Mouse (Mus musculus) effector memory CD4-positive, alpha-beta T cell, adult 5 months (primary cell): ENCODE results near the gene Gm13757. TPM values are rescaled to one million over a fixed set of nuclear protein-coding genes. Genes with fewer than 3 reads are reported as not detected.

Experiments used
- polyA plus RNA-seq: library from polyadenylated mRNA; unstranded; fragments of 100-300 nt; shearing (Covaris generic); gene quantifications from one replicate; pipeline ENCODE4 v1.2.1, GENCODE M21; 2017

The Gm13757 gene
- polyA plus RNA-seq = not detected

DNA sequence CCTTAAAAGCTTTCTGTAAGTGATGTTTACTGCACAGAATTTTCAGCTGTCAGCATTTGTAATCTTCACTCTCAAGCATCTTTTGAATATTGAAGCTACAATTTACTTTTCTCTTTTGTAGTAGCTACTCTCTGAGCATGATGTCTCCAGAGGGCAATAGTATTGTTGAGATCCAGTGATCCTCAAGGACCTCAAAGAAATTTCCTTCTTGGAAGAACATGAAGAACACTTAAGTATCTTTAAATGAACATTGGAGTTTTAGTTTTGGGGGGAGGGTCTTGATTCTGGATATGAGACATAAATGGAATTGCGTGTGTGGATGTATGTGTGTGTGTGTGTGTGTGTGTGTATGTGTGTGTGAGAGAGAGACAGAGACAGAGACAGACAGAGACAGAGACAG, at the start of gene Gm13757:
Gene Gm13757 (minus strand): TSS at position 101 of the 400 bp plus-strand sequence.

DNA sequence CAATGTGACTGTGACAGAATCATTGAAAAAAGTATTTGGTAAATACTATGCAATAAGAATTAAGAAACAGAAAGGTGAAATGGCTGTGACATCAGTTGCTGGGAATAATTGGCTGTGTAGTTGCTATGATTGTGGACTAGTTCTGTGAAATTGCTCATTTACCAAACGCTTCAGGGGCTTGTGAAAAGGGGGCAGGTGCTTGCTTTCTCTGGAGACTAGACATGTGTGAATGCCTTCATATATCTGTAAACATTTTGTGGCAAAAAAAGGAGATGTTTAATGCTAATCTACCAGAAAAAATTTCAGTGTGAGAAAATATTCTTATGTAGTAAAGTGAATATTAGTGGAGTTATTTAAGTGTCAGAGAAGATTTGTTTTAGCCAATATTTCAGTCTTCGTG, 44.1 kb upstream of the Gm13757 start, which contains the start of gene Olfr1185-ps1:
Gene Olfr1185-ps1 (plus strand): TSS at position 301 of the 400 bp plus-strand sequence.

DNA sequence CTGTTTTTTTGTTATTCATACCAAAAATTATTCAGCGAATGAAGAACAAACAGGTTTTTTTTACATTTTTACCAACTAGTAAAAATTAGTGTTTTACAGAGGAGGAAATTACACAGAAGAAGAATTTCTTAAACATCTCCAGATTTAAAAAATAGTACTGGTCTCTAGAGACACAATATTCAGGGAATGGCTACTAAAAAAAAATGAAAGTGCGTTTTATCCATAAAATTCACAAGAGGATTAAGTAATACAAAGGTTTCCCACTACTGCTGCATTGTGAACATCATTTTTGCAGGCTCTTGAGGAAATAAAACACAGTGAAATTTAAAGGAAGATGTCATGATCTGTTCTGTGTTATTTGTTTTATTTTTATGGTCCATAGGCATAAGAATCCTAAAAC, 34.4 kb upstream of the Gm13757 start, which contains the start of gene Olfr1184:
Gene Olfr1184 (plus strand): TSS at position 301 of the 400 bp plus-strand sequence.

DNA sequence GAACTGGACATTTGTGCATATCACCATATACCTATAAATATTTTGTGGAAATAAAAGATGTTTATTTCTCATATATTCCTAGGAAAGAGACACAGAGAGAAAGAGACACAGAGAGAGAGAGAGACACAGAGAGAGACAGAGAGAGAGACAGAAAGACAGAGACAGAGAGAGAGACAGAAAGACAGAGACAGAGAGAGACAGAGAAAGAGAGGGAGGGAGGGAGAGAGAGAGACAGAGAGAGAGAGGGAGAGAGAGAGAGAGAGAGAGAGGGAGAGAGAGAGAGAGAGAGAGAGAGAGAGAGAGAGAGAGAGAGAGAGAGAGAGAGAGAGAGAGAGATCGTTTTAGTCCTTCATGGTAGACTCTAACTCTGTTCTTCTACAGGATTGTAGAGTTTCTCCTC, 5.6 kb upstream of the Gm13757 start, which contains the start of gene Olfr1183:
Gene Olfr1183 (plus strand): TSS at position 301 of the 400 bp plus-strand sequence.

DNA sequence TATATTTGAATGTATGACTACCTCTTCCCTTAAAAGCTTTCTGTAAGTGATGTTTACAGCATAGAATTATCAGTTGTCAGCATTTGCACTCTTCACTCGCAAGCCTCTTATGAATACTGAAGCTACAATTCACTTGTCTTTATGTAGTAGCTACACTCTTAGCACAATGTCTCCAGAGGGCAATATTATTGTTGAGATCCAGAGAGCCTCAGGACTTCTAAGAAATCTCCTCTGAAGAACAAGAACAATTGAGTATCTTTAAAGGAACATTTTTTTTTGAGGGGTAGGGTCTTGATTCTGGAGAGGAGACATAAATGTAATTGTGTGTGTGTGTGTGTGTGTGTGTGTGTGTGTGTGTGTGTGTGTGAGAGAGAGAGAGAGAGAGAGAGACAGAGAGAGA, 22.9 kb downstream of the Gm13757 start, which contains the start of gene Olfr1181:
Gene Olfr1181 (minus strand): TSS at position 101 of the 400 bp plus-strand sequence.

DNA sequence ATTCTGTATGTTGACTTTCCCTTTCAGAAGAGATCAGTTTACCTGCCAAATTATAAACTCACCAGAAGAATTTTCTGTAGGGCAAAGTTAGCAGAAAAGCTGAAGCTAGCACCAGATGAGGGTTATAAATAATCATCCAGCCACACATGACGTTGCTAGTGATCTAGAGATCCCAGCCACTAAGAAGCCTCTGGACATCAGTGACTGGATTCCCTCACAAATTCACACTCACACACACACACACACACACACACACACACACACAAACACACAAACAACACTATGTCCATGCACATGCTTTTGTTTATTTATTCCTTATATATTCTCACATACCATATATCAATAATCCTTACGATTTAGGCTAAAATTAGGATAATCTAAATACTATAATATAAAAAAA, 29.9 kb downstream of the Gm13757 start, which contains the start of gene Olfr1180:
Gene Olfr1180 (minus strand): TSS at position 101 of the 400 bp plus-strand sequence.

DNA sequence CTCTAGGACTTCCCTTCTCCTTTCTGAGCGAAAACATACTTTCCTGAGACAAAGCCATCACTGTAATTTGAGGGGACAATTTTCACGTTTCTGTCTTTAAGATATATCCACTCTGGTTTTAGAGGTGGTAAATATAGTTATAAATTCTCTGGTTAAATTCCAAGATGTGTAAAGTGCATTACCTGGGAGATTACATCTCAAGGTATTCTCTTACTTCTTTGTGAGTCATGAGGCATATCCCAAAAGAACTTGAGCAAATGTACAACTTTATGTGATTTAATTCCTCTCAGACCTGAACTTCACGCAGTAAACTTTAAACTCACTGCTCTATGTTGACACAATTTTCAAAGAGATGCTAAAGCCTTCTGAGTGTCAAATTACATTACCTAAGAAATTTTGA, 42.6 kb downstream of the Gm13757 start, which contains the start of gene Olfr1179:
Gene Olfr1179 (minus strand): TSS at position 101 of the 400 bp plus-strand sequence.

Other genes with a start within 250 kb of the Gm13757 start
- gene Olfr1170, start 220.8 kb downstream of the Gm13757 start, polyA plus RNA-seq = not detected
- not detected for gene Olfr1173, start 169.3 kb downstream of the Gm13757 start, polyA plus RNA-seq
- not detected for gene Olfr1174-ps, start 134.0 kb downstream of the Gm13757 start, polyA plus RNA-seq
- not detected for gene Olfr1175-ps, start 121.9 kb downstream of the Gm13757 start, polyA plus RNA-seq
- not detected for gene Olfr1176, start 112.4 kb downstream of the Gm13757 start, polyA plus RNA-seq
- gene Olfr1177-ps, start 102.6 kb downstream of the Gm13757 start, polyA plus RNA-seq = not detected
- gene Olfr1178, start 62.1 kb downstream of the Gm13757 start, polyA plus RNA-seq = not detected
- not detected for gene Olfr1179, start 42.7 kb downstream of the Gm13757 start, polyA plus RNA-seq
- not detected for gene Olfr1180, start 30.0 kb downstream of the Gm13757 start, polyA plus RNA-seq
- not detected for gene Olfr1181, start 23.0 kb downstream of the Gm13757 start, polyA plus RNA-seq
- not detected for gene Olfr1183, start 5.7 kb upstream of the Gm13757 start, polyA plus RNA-seq
- gene Olfr1184, start 34.5 kb upstream of the Gm13757 start, polyA plus RNA-seq = 0.37 TPM
- gene Olfr1185-ps1, start 44.2 kb upstream of the Gm13757 start, polyA plus RNA-seq = not detected
- gene Olfr1186, start 69.4 kb upstream of the Gm13757 start, polyA plus RNA-seq = not detected
- gene Olfr1188, start 107.8 kb upstream of the Gm13757 start, polyA plus RNA-seq = not detected
- not detected for gene Olfr1189, start 137.3 kb upstream of the Gm13757 start, polyA plus RNA-seq
- not detected for gene Olfr1191-ps1, start 191.4 kb upstream of the Gm13757 start, polyA plus RNA-seq
- gene Olfr1192-ps1, start 199.4 kb upstream of the Gm13757 start, polyA plus RNA-seq = 0.12 TPM
- gene Olfr1193, start 226.5 kb upstream of the Gm13757 start, polyA plus RNA-seq = not detected
- gene Olfr1195, start 240.1 kb upstream of the Gm13757 start, polyA plus RNA-seq = not detected